Comparison of ENCODE assay signal across 10 mouse cellular contexts in the genomic region with DNA sequence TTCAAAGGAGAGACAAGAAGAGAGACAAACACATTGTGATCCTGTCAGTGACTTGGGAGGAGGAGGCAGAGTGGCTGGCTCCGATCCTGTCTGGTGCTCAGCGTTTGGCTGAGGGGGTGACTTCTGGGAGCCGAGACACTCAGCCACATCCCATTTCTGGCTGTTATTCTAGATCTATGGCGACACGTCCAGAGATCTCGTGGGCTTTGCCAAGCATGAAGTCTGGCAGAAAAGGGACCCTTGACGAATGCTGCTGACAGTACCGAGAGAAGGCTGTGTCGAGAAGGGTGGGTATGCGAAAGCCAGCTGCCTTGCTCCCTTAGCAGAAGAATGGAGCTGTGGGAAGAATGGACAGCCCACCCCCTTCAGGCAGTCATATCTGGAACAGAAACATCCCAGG. TPM values are rescaled to one million over a fixed set of nuclear protein-coding genes. Genes with fewer than 3 reads are reported as not detected.
DNase-seq lines count a peak whose midpoint lies in the region; ATAC-seq and TF ChIP-seq lines count a peak whose summit lies in the region.
"Had no signal": no experiment of that assay in that cellular context is flagged by ENCODE, and none has a peak within 500 bp of the region (broad histone marks: within the 10 kb centered on the region; RNA-seq: fewer than 3 reads in every experiment).

No protein-coding gene starts in this region.

- no peaks in the 10 kb centered on the region for H3K27me3 ChIP-seq in cerebellum, adult 2 months (ENCODE audit: control insufficient read depth, insufficient read depth, low read length)
- H3K27me3 ChIP-seq in lung, postnatal 0 days (replicated peaks; ENCODE audit: insufficient read depth, low read length) = no peaks in the 10 kb centered on the region
- no peaks in the 10 kb centered on the region for H3K27me3 ChIP-seq in heart, postnatal 0 days (ENCODE audit: control insufficient read depth, insufficient read depth, low read length)
- H3K27me3 ChIP-seq in stomach, embryonic 14.5 days (ENCODE audit: control insufficient read depth, insufficient read depth, low read length) = no peaks in the 10 kb centered on the region
- H3K27me3 ChIP-seq in kidney, embryonic 16.5 days (ENCODE audit: insufficient read depth, low read length) = no peaks in the 10 kb centered on the region

- no peak overlapping the region for H3K4me2 ChIP-seq in lung, postnatal 0 days (replicated peaks; ENCODE audit: low read depth, low read length)
- H3K4me2 ChIP-seq in heart, postnatal 0 days (ENCODE audit: low read depth, low read length) = no peak overlapping the region
- 0 out of 2 replicates have a peak overlapping the region, but pooled peaks have one; percentile 8 for H3K4me2 ChIP-seq in stomach, embryonic 14.5 days (replicated peaks; ENCODE audit: low read depth, low read length)
- H3K4me2 ChIP-seq in kidney, embryonic 16.5 days (replicated peaks; ENCODE audit: low read depth, low read length) = no peak overlapping the region

- H3K27ac ChIP-seq in cerebellum, adult 2 months (ENCODE audit: insufficient read depth, low read length) = no peak overlapping the region
- 0 out of 2 replicates have a peak overlapping the region, but pooled peaks have one; percentile 32 for H3K27ac ChIP-seq in lung, postnatal 0 days (ENCODE audit: low read length)
- peak overlapping the region; percentile 47 for H3K27ac ChIP-seq in heart, postnatal 0 days (ENCODE audit: low read depth)
- H3K27ac ChIP-seq in stomach, embryonic 14.5 days (ENCODE audit: low read length) = no peak overlapping the region
- no peak overlapping the region for H3K27ac ChIP-seq in kidney, embryonic 16.5 days (ENCODE audit: low read length)

- 20% methylated on average over 10 of the region's 10 CpGs for WGBS in cerebellum, adult 2 months
- WGBS in lung, postnatal 0 days = 47% methylated on average over 10 of the region's 10 CpGs
- 34% methylated on average over 10 of the region's 10 CpGs for WGBS in heart, postnatal 0 days
- 66% methylated on average over 10 of the region's 10 CpGs for WGBS in stomach, embryonic 14.5 days
- WGBS in kidney, embryonic 16.5 days = 54% methylated on average over 10 of the region's 10 CpGs

- peak; percentile 23 to 36 for DNase-seq in cerebellum, postnatal 14 days
- DNase-seq in cerebellum, adult 2 months = no peak
- DNase-seq in lung, postnatal 0 days (ENCODE audit: low spot score) = peak; percentile 77
- no peak for DNase-seq in lung, postnatal 36 days
- peak; percentile 29 for DNase-seq in heart, postnatal 0 days (ENCODE audit: low spot score)
- DNase-seq in left cerebral cortex, adult 18-20 months (ENCODE audit: low spot score in 2 of 2) = no peak
- DNase-seq: cerebellum, adult 18-20 months; liver had no signal

- no peak overlapping the region for H3K4me3 ChIP-seq in cerebellum, adult 2 months (replicated peaks; ENCODE audit: insufficient read depth, low read depth, low read length)
- H3K4me3 ChIP-seq in lung, postnatal 0 days (ENCODE audit: low read depth, low read length) = no peak overlapping the region
- H3K4me3 ChIP-seq in heart, postnatal 0 days (ENCODE audit: low read depth, low read length) = no peak overlapping the region
- no peak overlapping the region for H3K4me3 ChIP-seq in stomach, embryonic 14.5 days (ENCODE audit: low read depth, low read length)
- H3K4me3 ChIP-seq in kidney, embryonic 16.5 days (ENCODE audit: low read length) = no peak overlapping the region

- TF ChIP-seq POLR2A in cerebellum, adult 2 months (IDR thresholded peaks at IDR 0.05; ENCODE audit: borderline replicate concordance, insufficient read depth, low read length) = no peak

- peaks cover 6% of the 10 kb centered on the region; the same call in 1 of the 2 replicates for H3K36me3 ChIP-seq in lung, postnatal 0 days (ENCODE audit: insufficient read depth, low read length)
- H3K36me3 ChIP-seq in heart, postnatal 0 days (replicated peaks; ENCODE audit: control insufficient read depth, insufficient read depth, low read length) = peaks cover 26% of the 10 kb centered on the region
- peaks cover 11% of the 10 kb centered on the region; the same call in 1 of the 2 replicates for H3K36me3 ChIP-seq in stomach, embryonic 14.5 days (ENCODE audit: control insufficient read depth, insufficient read depth, low read length)
- H3K36me3 ChIP-seq in kidney, embryonic 16.5 days (ENCODE audit: insufficient read depth, low read length) = peaks cover 13% of the 10 kb centered on the region

- TF ChIP-seq EP300 in lung, postnatal 0 days (IDR thresholded peaks at IDR 0.05) = no peak
- no peak for TF ChIP-seq EP300 in heart, postnatal 0 days (IDR thresholded peaks at IDR 0.05; ENCODE audit: low read depth)

- no peaks in the 10 kb centered on the region for H3K4me1 ChIP-seq in cerebellum, adult 2 months (ENCODE audit: control insufficient read depth, insufficient read depth, low read length)
- peaks cover 10% of the 10 kb centered on the region; the same call in 1 of the 2 replicates for H3K4me1 ChIP-seq in lung, postnatal 0 days (ENCODE audit: insufficient read depth, low read depth, low read length)
- H3K4me1 ChIP-seq in heart, postnatal 0 days (ENCODE audit: control insufficient read depth, insufficient read depth) = peaks cover 15% of the 10 kb centered on the region
- peaks cover 29% of the 10 kb centered on the region for H3K4me1 ChIP-seq in stomach, embryonic 14.5 days (ENCODE audit: control insufficient read depth, insufficient read depth, low read length)
- H3K4me1 ChIP-seq in kidney, embryonic 16.5 days (ENCODE audit: insufficient read depth, low read length) = peaks cover 25% of the 10 kb centered on the region

- no peaks in the 10 kb centered on the region for H3K9me3 ChIP-seq in lung, postnatal 0 days (ENCODE audit: low read length)
- no peaks in the 10 kb centered on the region for H3K9me3 ChIP-seq in heart, postnatal 0 days (replicated peaks; ENCODE audit: control insufficient read depth, low read length)
- no peaks in the 10 kb centered on the region for H3K9me3 ChIP-seq in stomach, embryonic 14.5 days (ENCODE audit: control insufficient read depth, low read depth, low read length)
- no peaks in the 10 kb centered on the region for H3K9me3 ChIP-seq in kidney, embryonic 16.5 days (ENCODE audit: low read length)

- peak; percentile 7; the same call in 1 of the 2 replicates for ATAC-seq in lung, postnatal 0 days
- no peak for ATAC-seq in heart, postnatal 0 days (ENCODE audit: insufficient read depth, low read depth)
- no peak for ATAC-seq in stomach, embryonic 14.5 days (ENCODE audit: insufficient number of reproducible peaks, insufficient read depth, low FRiP score, low read depth)
- ATAC-seq in kidney, embryonic 16.5 days (ENCODE audit: low FRiP score, low TSS enrichment) = no peak

- no peak overlapping the region for H3K9ac ChIP-seq in lung, postnatal 0 days (replicated peaks; ENCODE audit: low read depth)
- no peak overlapping the region for H3K9ac ChIP-seq in heart, postnatal 0 days (replicated peaks; ENCODE audit: low read depth, low read length)
- H3K9ac ChIP-seq in stomach, embryonic 14.5 days (replicated peaks; ENCODE audit: low read depth, low read length) = no peak overlapping the region
- no peak overlapping the region for H3K9ac ChIP-seq in kidney, embryonic 16.5 days (replicated peaks; ENCODE audit: low read length)

- no peak for TF ChIP-seq CTCF in cerebellum, adult 2 months (IDR thresholded peaks at IDR 0.05; ENCODE audit: borderline replicate concordance, insufficient read depth, low read depth, low read length)
- 0 out of 2 replicates have a peak, but pooled peaks have one; percentile 19 for TF ChIP-seq CTCF in lung, postnatal 0 days (IDR thresholded peaks at IDR 0.05)
- TF ChIP-seq CTCF in heart, postnatal 0 days (IDR thresholded peaks at IDR 0.05; ENCODE audit: low read depth) = no peak

RNA-seq across cellular contexts. Expression of gene Agfg2, which starts 15.6 kb away (rescaled TPM):
- 39.8 and 41.3 TPM in 2 replicates for polyA plus RNA-seq in cerebellum, adult 2 months (2012; rRNA removed)
- 14.2 and 14.9 TPM in 2 replicates for polyA plus RNA-seq in lung, postnatal 0 days (2015; fragmentation: Nextera tagmentation; extraction: Ambion mirVana)
- total RNA-seq in heart, postnatal 0 days (2014; rRNA removed; ENCODE audit: low replicate concordance) = 27.0 and 28.8 TPM in 2 replicates
- polyA plus RNA-seq in heart, postnatal 0 days (2015; fragmentation: Nextera tagmentation; extraction: Ambion mirVana) = 14.3 and 15.5 TPM in 2 replicates
- polyA plus RNA-seq in stomach, embryonic 14.5 days (2014; fragmentation: Nextera tagmentation; extraction: Ambion mirVana) = 12.9 and 13.2 TPM in 2 replicates
- 17.2 and 21.1 TPM in 2 replicates for polyA plus RNA-seq in kidney, embryonic 16.5 days (2015; fragmentation: Nextera tagmentation; extraction: Ambion mirVana)
- total RNA-seq in left cerebral cortex, adult 18-20 months (2021) = 10 to 100 TPM; 46.9 to 48.9 TPM

RNA-seq across cellular contexts. Expression of gene Irs3, which starts 23.5 kb away (rescaled TPM):
- polyA plus RNA-seq in cerebellum, adult 2 months (2012; rRNA removed) = 0.17 and 0.18 TPM in 2 replicates
- 0.80 and 0.96 TPM in 2 replicates for polyA plus RNA-seq in lung, postnatal 0 days (2015; fragmentation: Nextera tagmentation; extraction: Ambion mirVana)
- 7.6 TPM in 1 of 2 replicates, not detected in the other for total RNA-seq in heart, postnatal 0 days (2014; rRNA removed; ENCODE audit: low replicate concordance)
- 0.08 and 0.23 TPM in 2 replicates for polyA plus RNA-seq in heart, postnatal 0 days (2015; fragmentation: Nextera tagmentation; extraction: Ambion mirVana)
- 0.17 TPM in 1 of 2 replicates, not detected in the other for polyA plus RNA-seq in stomach, embryonic 14.5 days (2014; fragmentation: Nextera tagmentation; extraction: Ambion mirVana)
- polyA plus RNA-seq in kidney, embryonic 16.5 days (2015; fragmentation: Nextera tagmentation; extraction: Ambion mirVana) = 0.94 and 1.4 TPM in 2 replicates
- under 1 TPM; 0.44 to 0.87 TPM for total RNA-seq in left cerebral cortex, adult 18-20 months (2021)

RNA-seq across cellular contexts. Expression of gene Sap25, which starts 27.8 kb away (rescaled TPM):
- 17.1 and 19.7 TPM in 2 replicates for polyA plus RNA-seq in cerebellum, adult 2 months (2012; rRNA removed)
- 12.3 and 13.2 TPM in 2 replicates for polyA plus RNA-seq in lung, postnatal 0 days (2015; fragmentation: Nextera tagmentation; extraction: Ambion mirVana)
- 10.4 TPM in 1 of 2 replicates, not detected in the other for total RNA-seq in heart, postnatal 0 days (2014; rRNA removed; ENCODE audit: low replicate concordance)
- 1.5 and 2.8 TPM in 2 replicates for polyA plus RNA-seq in heart, postnatal 0 days (2015; fragmentation: Nextera tagmentation; extraction: Ambion mirVana)
- 9.8 and 9.9 TPM in 2 replicates for polyA plus RNA-seq in stomach, embryonic 14.5 days (2014; fragmentation: Nextera tagmentation; extraction: Ambion mirVana)
- 11.7 and 13.3 TPM in 2 replicates for polyA plus RNA-seq in kidney, embryonic 16.5 days (2015; fragmentation: Nextera tagmentation; extraction: Ambion mirVana)
- total RNA-seq in left cerebral cortex, adult 18-20 months (2021) = 10 to 100 TPM in 1 of 2 experiments, 1 to 10 TPM in 1; 6.9 to 10.6 TPM

RNA-seq across cellular contexts. Expression of gene Gm20605, which starts 40.0 kb away (rescaled TPM):
- 8.1 and 9.9 TPM in 2 replicates for polyA plus RNA-seq in cerebellum, adult 2 months (2012; rRNA removed)
- polyA plus RNA-seq in lung, postnatal 0 days (2015; fragmentation: Nextera tagmentation; extraction: Ambion mirVana) = 11.6 and 12.3 TPM in 2 replicates
- 1.6 and 5.3 TPM in 2 replicates for total RNA-seq in heart, postnatal 0 days (2014; rRNA removed; ENCODE audit: low replicate concordance)
- polyA plus RNA-seq in heart, postnatal 0 days (2015; fragmentation: Nextera tagmentation; extraction: Ambion mirVana) = 1.8 and 2.5 TPM in 2 replicates
- 8.1 and 10.7 TPM in 2 replicates for polyA plus RNA-seq in stomach, embryonic 14.5 days (2014; fragmentation: Nextera tagmentation; extraction: Ambion mirVana)
- polyA plus RNA-seq in kidney, embryonic 16.5 days (2015; fragmentation: Nextera tagmentation; extraction: Ambion mirVana) = 18.4 and 20.9 TPM in 2 replicates
- 10 to 100 TPM in 1 of 2 experiments, 1 to 10 TPM in 1; 9.7 to 10.1 TPM for total RNA-seq in left cerebral cortex, adult 18-20 months (2021)

RNA-seq across cellular contexts. Expression of gene Lrch4, which starts 40.0 kb away (rescaled TPM):
- polyA plus RNA-seq in cerebellum, adult 2 months (2012; rRNA removed) = 14.4 and 14.8 TPM in 2 replicates
- 47.4 and 50.7 TPM in 2 replicates for polyA plus RNA-seq in lung, postnatal 0 days (2015; fragmentation: Nextera tagmentation; extraction: Ambion mirVana)
- total RNA-seq in heart, postnatal 0 days (2014; rRNA removed; ENCODE audit: low replicate concordance) = 12.7 and 19.7 TPM in 2 replicates
- 15.9 and 17.8 TPM in 2 replicates for polyA plus RNA-seq in heart, postnatal 0 days (2015; fragmentation: Nextera tagmentation; extraction: Ambion mirVana)
- polyA plus RNA-seq in stomach, embryonic 14.5 days (2014; fragmentation: Nextera tagmentation; extraction: Ambion mirVana) = 37.1 and 39.2 TPM in 2 replicates
- 39.5 and 51.8 TPM in 2 replicates for polyA plus RNA-seq in kidney, embryonic 16.5 days (2015; fragmentation: Nextera tagmentation; extraction: Ambion mirVana)
- total RNA-seq in left cerebral cortex, adult 18-20 months (2021) = 10 to 100 TPM; 13.8 to 14.3 TPM

Comparison
In these comparisons a context has a peak if more than half of its experiments do, and no peak if none do; other contexts are left out.
1. DNase-seq: peak in cerebellum, postnatal 14 days (2 of 2), lung, postnatal 0 days (single experiment) and heart, postnatal 0 days (single experiment); none in cerebellum, adult 2 months (0 of 2), lung, postnatal 36 days (single experiment) and left cerebral cortex, adult 18-20 months (0 of 2).
2. H3K27ac ChIP-seq: peak in lung, postnatal 0 days (single experiment) and heart, postnatal 0 days (single experiment); none in cerebellum, adult 2 months (single experiment), stomach, embryonic 14.5 days (single experiment) and kidney, embryonic 16.5 days (single experiment).